Mouse (Mus musculus): ENCODE results near the gene Fbxo9.

DNA sequence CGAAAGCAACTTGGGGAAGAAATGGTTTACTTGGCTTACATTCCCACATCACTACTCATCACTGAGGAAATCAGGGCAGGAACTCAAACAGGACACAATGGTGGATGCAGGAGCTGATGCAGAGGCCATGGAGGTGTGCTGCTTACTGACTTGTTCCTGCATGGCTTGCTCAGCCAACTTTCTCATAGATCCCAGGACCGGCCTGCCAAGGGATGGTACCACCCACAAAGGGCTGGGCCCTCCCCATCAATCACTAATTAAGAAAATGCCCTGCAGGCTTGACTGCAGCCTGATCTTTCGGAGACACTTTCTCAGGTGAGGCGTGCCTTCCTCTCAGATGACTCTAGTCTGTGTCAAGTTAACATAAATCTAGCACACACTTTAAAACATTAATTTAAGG is 2.0 kb downstream of the Fbxo9 start:
- TF ChIP-seq CTCF (conservative IDR thresholded peaks at IDR 0.05; ENCODE audit: insufficient read depth, insufficient read length, low read depth, low read length) (no peak), POLR2A (IDR thresholded peaks at IDR 0.05; ENCODE audit: low read depth, low read length) (no peak)
